8 mouse cellular contexts compared by ENCODE assay signal in the genomic region with DNA sequence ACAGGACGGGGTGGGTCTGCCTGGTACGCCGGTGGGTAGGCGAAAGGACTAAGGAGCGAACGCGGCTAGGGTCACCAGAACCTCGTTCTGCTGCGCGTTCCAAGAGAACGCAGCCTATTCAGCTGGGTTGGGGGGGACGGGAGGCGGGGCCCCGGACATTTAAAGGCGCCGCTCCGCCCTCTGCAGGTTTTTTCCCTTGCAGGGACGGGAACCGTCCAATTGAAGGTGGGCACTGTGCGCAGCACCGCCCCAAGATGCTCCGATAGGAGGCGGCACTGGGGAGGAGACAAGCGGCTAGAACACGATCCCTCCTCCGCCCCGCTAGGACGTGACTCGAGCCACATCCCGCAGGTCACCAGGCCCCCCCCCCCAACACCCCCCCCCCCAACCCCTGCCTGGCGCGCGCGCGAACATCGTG. TPM values are rescaled to one million over a fixed set of nuclear protein-coding genes. Genes with fewer than 3 reads are reported as not detected.
A peak's percentile ranks its signal among the peaks of the same experiment; 100 is the strongest.
DNase-seq lines count a peak whose midpoint lies in the region; ATAC-seq lines count a peak whose summit lies in the region.

No protein-coding gene starts in this region.

- peak; percentile 98 for DNase-seq in Muller cell, postnatal 12 days (ENCODE audit: inconsistent ontology term)
- peak; percentile 99 for DNase-seq in cerebellum, adult 9-11 months
- peak; percentile 96 to 97 for DNase-seq in frontal cortex, postnatal 10 days (ENCODE audit: low spot score in 2 of 2)
- peak; percentile 86 to 88 for DNase-seq in layer of hippocampus, postnatal 25 days (ENCODE audit: extremely low spot score in 1 of 2, low spot score in 1 of 2)
- DNase-seq in lung, postnatal 25 days (ENCODE audit: low spot score) = peak; percentile 99
- peak; percentile 95 for DNase-seq in retina, embryonic 14.5 days (ENCODE audit: low spot score)
- DNase-seq in thymus, postnatal 4 days = peak; percentile 96

- ATAC-seq in hindbrain, embryonic 13.5 days (ENCODE audit: low FRiP score) = peak; percentile 96

- 0% methylated on average over 28 of the region's 36 CpGs for WGBS in hindbrain, embryonic 13.5 days

- H3K4me1 ChIP-seq in hindbrain, embryonic 13.5 days (replicated peaks) = peaks cover 41% of the 10 kb centered on the region

- H3K9me3 ChIP-seq in hindbrain, embryonic 13.5 days = no peaks in the 10 kb centered on the region

- H3K4me2 ChIP-seq in hindbrain, embryonic 13.5 days = peak overlapping the region; percentile 86

- H3K4me3 ChIP-seq in hindbrain, embryonic 13.5 days = peak overlapping the region; percentile 81

- peak overlapping the region; percentile 97 for H3K27ac ChIP-seq in hindbrain, embryonic 13.5 days

- H3K36me3 ChIP-seq in hindbrain, embryonic 13.5 days = peaks cover 37% of the 10 kb centered on the region

- peak overlapping the region; percentile 92 for H3K9ac ChIP-seq in hindbrain, embryonic 13.5 days

- no peaks in the 10 kb centered on the region for H3K27me3 ChIP-seq in hindbrain, embryonic 13.5 days

RNA-seq across cellular contexts. Expression of gene Fam57b, which starts 1.6 kb away (rescaled TPM):
- 52.1 and 55.6 TPM in 2 replicates for polyA plus RNA-seq in hindbrain, embryonic 13.5 days (2015; fragmentation: Nextera tagmentation; extraction: Ambion mirVana)
- 10 to 100 TPM; 80.3 to 95.6 TPM for total RNA-seq in layer of hippocampus, postnatal 25 days (2021)

RNA-seq across cellular contexts. Expression of gene Ppp4c, which starts 6.8 kb away (rescaled TPM):
- polyA plus RNA-seq in hindbrain, embryonic 13.5 days (2015; fragmentation: Nextera tagmentation; extraction: Ambion mirVana) = 196 and 214 TPM in 2 replicates
- 10 to 100 TPM; 53.3 to 55.0 TPM for total RNA-seq in layer of hippocampus, postnatal 25 days (2021)

RNA-seq across cellular contexts. Expression of gene Tbx6, which starts 17.8 kb away (rescaled TPM):
- polyA plus RNA-seq in hindbrain, embryonic 13.5 days (2015; fragmentation: Nextera tagmentation; extraction: Ambion mirVana) = 0.32 and 0.84 TPM in 2 replicates
- total RNA-seq in layer of hippocampus, postnatal 25 days (2021) = under 1 TPM; 0.39 to 0.82 TPM

RNA-seq across cellular contexts. Expression of gene Ypel3, which starts 22.3 kb away (rescaled TPM):
- 173 and 179 TPM in 2 replicates for polyA plus RNA-seq in hindbrain, embryonic 13.5 days (2015; fragmentation: Nextera tagmentation; extraction: Ambion mirVana)
- total RNA-seq in layer of hippocampus, postnatal 25 days (2021) = 100 to 1,000 TPM; 268 to 293 TPM

RNA-seq across cellular contexts. Expression of gene 4930451I11Rik, which starts 32.4 kb away (rescaled TPM):
- polyA plus RNA-seq in hindbrain, embryonic 13.5 days (2015; fragmentation: Nextera tagmentation; extraction: Ambion mirVana) = not detected in 2 replicates
- not detected for total RNA-seq in layer of hippocampus, postnatal 25 days (2021)

Comparison
In these comparisons a context has a peak if more than half of its experiments do, and no peak if none do; other contexts are left out.
1. Peak in every context shown above with its lines: DNase-seq, ATAC-seq, H3K4me3 ChIP-seq and H3K27ac ChIP-seq.